Mouse (Mus musculus): ENCODE measurements around the gene Nostrin. TPM values are rescaled to one million over a fixed set of nuclear protein-coding genes. Genes with fewer than 3 reads are reported as not detected.

The Nostrin gene
- total RNA-seq, 1 experiment = 2.5 TPM

DNA sequence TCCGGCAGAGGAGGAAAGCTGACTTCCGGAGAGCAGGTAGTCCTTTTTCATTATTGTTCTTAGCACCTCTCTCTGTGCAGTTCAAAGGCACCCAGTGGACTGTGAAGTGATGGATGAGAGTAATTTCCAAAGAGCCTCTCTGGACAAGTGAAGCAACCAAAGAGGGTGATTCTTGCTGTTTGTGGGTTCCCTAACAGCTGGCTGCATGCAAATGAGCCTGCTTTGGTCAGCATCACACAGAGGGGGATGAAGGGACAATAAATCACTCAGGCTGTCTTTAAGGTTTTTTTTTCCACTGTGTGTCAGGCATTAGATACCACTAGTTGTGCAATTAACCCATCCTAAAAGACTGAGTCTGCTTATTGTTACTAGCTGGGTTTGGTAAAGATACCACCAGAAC, 15.9 kb upstream of the Nostrin start:
- in situ Hi-C loops (cut with MboI; ENCODE audit: low sequenced_read_pairs in 2 of 2, unreplicated experiment in 2 of 2) = no loop called here
- Histone ChIP-seq H3K27ac (ENCODE audit: insufficient read depth, low read depth, low read length, poor library complexity, severe bottlenecking) (no peak overlapping the region), H3K36me3 (ENCODE audit: control insufficient read depth, insufficient read depth, low read length, poor library complexity, severe bottlenecking) (no peaks in the 10 kb centered on the region), H3K4me3 (ENCODE audit: insufficient read depth in 1 of 2, low read depth in 1 of 2, low read length in 2 of 2, poor library complexity in 1 of 2, severe bottlenecking in 1 of 2) (no peak overlapping the region), H3K4me1 (ENCODE audit: control insufficient read depth in 2 of 2, insufficient read depth in 2 of 2, low read length in 2 of 2, poor library complexity in 1 of 2) (no peaks in the 10 kb centered on the region), H3K9me3 (ENCODE audit: control insufficient read depth, insufficient read depth, low read depth, low read length) (no peaks in the 10 kb centered on the region), H3K9ac (ENCODE audit: insufficient read depth, low read depth, low read length, poor library complexity, severe bottlenecking) (no peak overlapping the region)
- no peak for TF ChIP-seq HCFC1 (IDR thresholded peaks at IDR 0.05; ENCODE audit: borderline replicate concordance, insufficient read depth, low read length)
- no peak for TF ChIP-seq MAFK (IDR thresholded peaks at IDR 0.05; ENCODE audit: insufficient read depth, low read depth, low read length)
- no peak for TF ChIP-seq ZNF384 (IDR thresholded peaks at IDR 0.05; ENCODE audit: low read depth, low read length)
- TF ChIP-seq CHD2 (IDR thresholded peaks at IDR 0.05; ENCODE audit: low read depth, low read length) = no peak
- no peak for TF ChIP-seq ZC3H11A (IDR thresholded peaks at IDR 0.05; ENCODE audit: borderline replicate concordance, low read depth, low read length)
- DNase-seq (ENCODE audit: low read depth, low spot score) = no peak

GRCm38 (mm10) chr2:69121681-69122080, 13.9 kb upstream of the Nostrin start:
- no peak overlapping the region for H3K27ac ChIP-seq (ENCODE audit: insufficient read depth, low read depth, low read length, poor library complexity, severe bottlenecking)
- no peaks in the 10 kb centered on the region for H3K9me3 ChIP-seq (ENCODE audit: control insufficient read depth, insufficient read depth, low read depth, low read length)
- H3K9ac ChIP-seq (ENCODE audit: insufficient read depth, low read depth, low read length, poor library complexity, severe bottlenecking) = no peak overlapping the region
- H3K36me3 ChIP-seq (ENCODE audit: control insufficient read depth, insufficient read depth, low read length, poor library complexity, severe bottlenecking) = no peaks in the 10 kb centered on the region
- no peak overlapping the region for H3K4me3 ChIP-seq (ENCODE audit: insufficient read depth in 1 of 2, low read depth in 1 of 2, low read length in 2 of 2, poor library complexity in 1 of 2, severe bottlenecking in 1 of 2)
- TF ChIP-seq ZC3H11A (IDR thresholded peaks at IDR 0.05; ENCODE audit: borderline replicate concordance, low read depth, low read length) (no peak), MAFK (IDR thresholded peaks at IDR 0.05; ENCODE audit: insufficient read depth, low read depth, low read length) (no peak), CHD2 (IDR thresholded peaks at IDR 0.05; ENCODE audit: low read depth, low read length) (no peak), ZNF384 (IDR thresholded peaks at IDR 0.05; ENCODE audit: low read depth, low read length) (no peak), HCFC1 (IDR thresholded peaks at IDR 0.05; ENCODE audit: borderline replicate concordance, insufficient read depth, low read length) (no peak)
- in situ Hi-C loops (cut with MboI; ENCODE audit: low sequenced_read_pairs in 2 of 2, unreplicated experiment in 2 of 2) = no loop called here
- DNase-seq (ENCODE audit: low read depth, low spot score) = no peak
- no peaks in the 10 kb centered on the region for H3K4me1 ChIP-seq (ENCODE audit: control insufficient read depth in 2 of 2, insufficient read depth in 2 of 2, low read length in 2 of 2, poor library complexity in 1 of 2)

GRCm38 (mm10) chr2:69125425-69125824, 10.2 kb upstream of the Nostrin start:
- Histone ChIP-seq H3K4me3 (ENCODE audit: insufficient read depth in 1 of 2, low read depth in 1 of 2, low read length in 2 of 2, poor library complexity in 1 of 2, severe bottlenecking in 1 of 2) (no peak overlapping the region), H3K9me3 (ENCODE audit: control insufficient read depth, insufficient read depth, low read depth, low read length) (no peaks in the 10 kb centered on the region), H3K36me3 (ENCODE audit: control insufficient read depth, insufficient read depth, low read length, poor library complexity, severe bottlenecking) (no peaks in the 10 kb centered on the region), H3K9ac (ENCODE audit: insufficient read depth, low read depth, low read length, poor library complexity, severe bottlenecking) (no peak overlapping the region), H3K4me1 (ENCODE audit: control insufficient read depth in 2 of 2, insufficient read depth in 2 of 2, low read length in 2 of 2, poor library complexity in 1 of 2) (0 out of 4 replicates have a peak, but pooled peaks cover 0 to 2% of the 10 kb centered on the region in 2 experiments), H3K27ac (ENCODE audit: insufficient read depth, low read depth, low read length, poor library complexity, severe bottlenecking) (no peak overlapping the region)
- TF ChIP-seq CHD2 (IDR thresholded peaks at IDR 0.05; ENCODE audit: low read depth, low read length) (no peak), HCFC1 (IDR thresholded peaks at IDR 0.05; ENCODE audit: borderline replicate concordance, insufficient read depth, low read length) (no peak), MAFK (IDR thresholded peaks at IDR 0.05; ENCODE audit: insufficient read depth, low read depth, low read length) (no peak), ZC3H11A (IDR thresholded peaks at IDR 0.05; ENCODE audit: borderline replicate concordance, low read depth, low read length) (no peak), ZNF384 (IDR thresholded peaks at IDR 0.05; ENCODE audit: low read depth, low read length) (no peak)
- no peak for DNase-seq (ENCODE audit: low read depth, low spot score)
- in situ Hi-C loops (cut with MboI; ENCODE audit: low sequenced_read_pairs in 2 of 2, unreplicated experiment in 2 of 2) = no loop called here

- no peaks in the 10 kb centered on the region for H3K36me3 ChIP-seq (ENCODE audit: control insufficient read depth, insufficient read depth, low read length, poor library complexity, severe bottlenecking)
- no peak overlapping the region; the same call in 1 of the 2 replicates for H3K9ac ChIP-seq (ENCODE audit: insufficient read depth, low read depth, low read length, poor library complexity, severe bottlenecking)
- in situ Hi-C loops (cut with MboI; ENCODE audit: low sequenced_read_pairs in 2 of 2, unreplicated experiment in 2 of 2) = no loop called here
- peak overlapping the region in 1 of 2 experiments; percentile 13; a peak in 2 of 4 replicates for H3K4me3 ChIP-seq (ENCODE audit: insufficient read depth in 1 of 2, low read depth in 1 of 2, low read length in 2 of 2, poor library complexity in 1 of 2, severe bottlenecking in 1 of 2)
- DNase-seq (ENCODE audit: low read depth, low spot score) = no peak
- H3K4me1 ChIP-seq (ENCODE audit: control insufficient read depth in 2 of 2, insufficient read depth in 2 of 2, low read length in 2 of 2, poor library complexity in 1 of 2) = peaks cover 3 to 9% of the 10 kb centered on the region in 2 experiments; a peak in 2 of 4 replicates
- H3K9me3 ChIP-seq (ENCODE audit: control insufficient read depth, insufficient read depth, low read depth, low read length) = no peaks in the 10 kb centered on the region
- TF ChIP-seq MAFK (IDR thresholded peaks at IDR 0.05; ENCODE audit: insufficient read depth, low read depth, low read length) (no peak), HCFC1 (IDR thresholded peaks at IDR 0.05; ENCODE audit: borderline replicate concordance, insufficient read depth, low read length) (no peak), CHD2 (IDR thresholded peaks at IDR 0.05; ENCODE audit: low read depth, low read length) (no peak), ZNF384 (IDR thresholded peaks at IDR 0.05; ENCODE audit: low read depth, low read length) (no peak), ZC3H11A (IDR thresholded peaks at IDR 0.05; ENCODE audit: borderline replicate concordance, low read depth, low read length) (no peak)
- H3K27ac ChIP-seq (ENCODE audit: insufficient read depth, low read depth, low read length, poor library complexity, severe bottlenecking) = no peak overlapping the region
Measured at GRCm38 (mm10) chr2:69128321-69128720, 7.3 kb upstream of the Nostrin start.
